Mouse (Mus musculus) left cerebral cortex, adult 18-20 months (tissue): ENCODE results near the gene Nckap5. TPM values are rescaled to one million over a fixed set of nuclear protein-coding genes. Genes with fewer than 3 reads are reported as not detected.

Experiments used
- DNase-seq, 2 experiments: peaks; one replicate each; pipeline ENCODE4 v3.0.0; 2021 to 2022; ENCODE audit warnings: low spot score in 2 of 2, mixed read lengths in 1 of 2
- total RNA-seq, 2 experiments: library from RNA; stranded (reverse); gene quantifications; 2 replicates each; pipeline ENCODE4 v1.2.3; 2021

Gene Nckap5
- total RNA-seq, 2 experiments from 2014 or later = 2.5 to 3.6 TPM

DNA sequence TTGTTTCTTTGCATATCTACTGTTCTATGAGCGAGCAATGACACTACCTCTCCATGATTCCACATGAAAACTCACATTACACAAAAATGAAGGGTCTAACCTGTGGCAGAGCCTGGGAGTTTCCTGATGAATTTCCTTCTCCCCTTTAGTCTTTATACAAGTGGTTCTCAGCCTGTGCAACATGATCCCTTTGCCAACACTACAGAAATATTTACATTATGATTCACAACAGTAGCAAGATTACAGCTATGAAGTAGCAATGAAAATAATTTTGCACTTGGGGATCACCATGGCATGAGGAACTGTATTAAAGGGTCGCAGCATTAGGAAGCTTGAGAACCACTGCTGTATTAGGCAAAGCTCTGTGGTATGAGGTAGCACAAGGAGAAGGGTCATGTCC is 191.1 kb downstream of the Nckap5 start:
- DNase-seq = no peak

DNA sequence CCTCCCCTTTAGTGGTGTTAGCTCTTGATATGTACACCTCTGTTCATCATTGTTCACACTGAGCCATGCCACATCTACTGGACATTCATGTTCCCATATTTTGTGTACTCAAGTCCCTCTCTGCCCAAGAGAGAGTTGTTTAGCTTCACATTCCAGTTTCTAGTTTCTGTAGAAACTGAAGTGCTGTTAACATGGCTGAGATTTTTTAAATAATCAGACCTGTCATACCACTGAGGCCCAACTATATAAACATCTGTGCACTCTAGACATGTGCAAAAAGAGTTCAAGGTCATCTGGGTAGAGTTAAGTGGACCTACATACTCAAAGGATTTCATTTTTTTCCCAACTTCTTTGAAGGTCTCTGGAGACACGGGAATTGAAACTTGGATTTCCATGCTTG is 193.1 kb downstream of the Nckap5 start:
- DNase-seq = no peak

DNA sequence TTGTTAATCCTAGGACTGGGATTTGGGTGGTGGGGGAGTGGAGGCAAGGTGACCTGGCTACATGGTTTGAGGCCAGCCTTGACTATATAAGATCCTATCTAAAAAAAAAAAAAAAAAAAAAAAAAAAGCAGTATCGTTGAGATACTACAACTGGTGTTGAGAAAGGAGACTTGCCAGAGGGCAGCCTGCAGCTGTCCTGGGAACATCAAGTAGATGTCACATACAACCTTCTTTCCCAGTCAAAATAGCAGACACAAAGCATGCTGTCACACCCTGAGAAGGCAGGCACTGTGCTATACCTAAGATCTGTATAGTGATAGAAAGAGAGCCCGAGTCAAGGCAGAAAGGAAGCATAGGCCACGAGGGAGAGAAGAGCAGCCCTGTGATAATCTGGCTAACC is 204.4 kb downstream of the Nckap5 start:
- no peak for DNase-seq

DNA sequence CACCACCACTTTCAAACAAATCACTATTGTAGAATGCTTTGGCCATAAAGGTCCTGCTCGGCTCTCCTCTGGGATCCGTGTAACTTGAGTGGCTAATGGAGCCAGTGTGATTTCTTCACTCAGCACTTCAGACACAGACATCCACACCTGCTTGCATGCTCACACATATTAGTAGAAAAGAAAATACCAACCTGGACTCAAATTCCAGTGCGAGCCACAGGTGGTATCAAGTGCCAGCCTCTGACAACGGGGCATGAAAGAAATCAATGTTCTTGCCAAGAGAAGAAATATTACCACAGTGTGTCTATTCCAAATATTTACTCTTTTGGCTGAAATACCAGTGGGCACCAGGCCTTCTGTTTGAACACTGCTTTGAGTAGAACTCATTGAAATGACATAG is 208.6 kb downstream of the Nckap5 start:
- no peak for DNase-seq

DNA sequence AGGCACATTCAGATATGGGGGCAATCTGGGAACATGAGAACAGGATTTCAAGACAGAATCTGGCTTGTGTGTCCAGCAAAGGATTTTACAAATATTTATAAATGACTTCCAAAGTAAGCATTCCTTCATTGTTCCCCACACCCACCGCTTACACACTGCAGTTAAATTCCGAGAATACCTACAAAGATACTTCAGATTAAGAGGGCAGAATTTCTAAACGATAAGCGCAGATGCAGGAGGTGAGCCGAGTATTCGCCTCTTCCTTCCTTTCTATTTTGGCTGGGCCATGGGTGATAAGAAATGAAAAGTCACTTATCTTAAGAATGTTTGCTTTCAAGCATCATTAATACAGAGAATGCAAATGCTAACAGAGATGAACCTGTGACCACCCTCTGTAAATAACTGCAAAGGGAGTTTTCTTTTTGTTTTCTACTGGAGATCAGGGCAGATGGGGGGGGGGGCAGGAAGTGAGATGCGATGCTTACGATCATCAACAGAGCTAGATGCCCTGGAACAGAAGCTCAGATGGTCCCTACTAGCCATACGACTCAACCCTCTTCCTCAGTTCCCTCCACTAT is 213.0 kb downstream of the Nckap5 start:
- DNase-seq = no peak

DNA sequence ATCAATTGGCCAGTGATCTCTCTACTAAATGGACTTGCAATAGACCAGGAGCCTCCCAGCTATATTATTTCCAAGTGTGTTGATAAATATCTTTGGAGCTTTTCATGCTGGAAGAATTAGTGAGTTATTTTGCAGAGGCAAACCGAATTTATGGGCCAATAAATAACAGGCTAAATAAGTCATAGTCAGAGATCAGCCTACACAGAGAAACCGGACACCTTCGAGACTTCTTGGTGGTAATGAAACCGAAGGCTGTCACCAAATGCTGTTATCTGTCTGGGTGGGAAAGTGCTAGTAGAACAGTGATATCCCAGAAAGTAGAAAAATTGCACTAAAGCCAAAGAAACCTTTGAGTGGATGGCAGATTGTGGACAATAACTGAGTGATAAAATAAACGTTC is 213.6 kb downstream of the Nckap5 start:
- DNase-seq = no peak

DNA sequence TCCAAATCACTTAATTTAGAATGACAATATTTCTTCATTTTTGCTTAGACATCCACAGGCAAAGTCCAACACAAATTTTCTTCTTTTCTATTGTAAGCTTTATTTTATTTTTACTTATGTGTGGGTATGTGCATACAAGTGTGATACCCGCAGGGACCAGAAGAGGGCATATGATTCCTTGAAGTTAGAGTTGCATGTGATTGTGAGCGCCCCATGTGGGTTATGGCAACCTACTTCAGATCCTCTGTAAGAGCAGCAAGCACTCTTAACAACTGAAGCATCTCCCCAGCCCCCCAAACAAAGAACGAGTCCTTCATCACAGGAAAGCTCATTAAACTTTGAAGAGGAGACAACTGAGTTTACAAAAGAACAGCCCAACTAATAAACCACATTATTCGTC is 217.7 kb downstream of the Nckap5 start:
- DNase-seq = no peak

DNA sequence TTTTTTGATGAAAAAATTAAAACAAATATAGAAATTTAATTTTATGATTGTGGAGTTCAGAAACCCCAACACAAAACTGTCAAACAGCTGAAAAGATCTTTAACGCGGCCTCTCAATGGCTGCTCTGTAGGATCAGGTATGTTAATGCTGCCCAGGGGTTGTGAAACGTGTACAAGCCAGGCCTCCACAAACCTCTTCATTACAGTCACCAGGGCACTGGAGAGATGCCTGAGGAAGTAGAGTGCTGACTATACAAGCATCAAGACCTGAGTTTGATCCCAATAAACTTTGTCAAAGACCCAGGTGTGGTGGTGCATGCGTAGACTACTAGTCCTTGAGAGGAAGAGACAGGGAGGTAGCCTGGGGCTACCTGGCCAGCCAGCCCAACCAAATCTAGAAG is 222.0 kb downstream of the Nckap5 start:
- no peak for DNase-seq

DNA sequence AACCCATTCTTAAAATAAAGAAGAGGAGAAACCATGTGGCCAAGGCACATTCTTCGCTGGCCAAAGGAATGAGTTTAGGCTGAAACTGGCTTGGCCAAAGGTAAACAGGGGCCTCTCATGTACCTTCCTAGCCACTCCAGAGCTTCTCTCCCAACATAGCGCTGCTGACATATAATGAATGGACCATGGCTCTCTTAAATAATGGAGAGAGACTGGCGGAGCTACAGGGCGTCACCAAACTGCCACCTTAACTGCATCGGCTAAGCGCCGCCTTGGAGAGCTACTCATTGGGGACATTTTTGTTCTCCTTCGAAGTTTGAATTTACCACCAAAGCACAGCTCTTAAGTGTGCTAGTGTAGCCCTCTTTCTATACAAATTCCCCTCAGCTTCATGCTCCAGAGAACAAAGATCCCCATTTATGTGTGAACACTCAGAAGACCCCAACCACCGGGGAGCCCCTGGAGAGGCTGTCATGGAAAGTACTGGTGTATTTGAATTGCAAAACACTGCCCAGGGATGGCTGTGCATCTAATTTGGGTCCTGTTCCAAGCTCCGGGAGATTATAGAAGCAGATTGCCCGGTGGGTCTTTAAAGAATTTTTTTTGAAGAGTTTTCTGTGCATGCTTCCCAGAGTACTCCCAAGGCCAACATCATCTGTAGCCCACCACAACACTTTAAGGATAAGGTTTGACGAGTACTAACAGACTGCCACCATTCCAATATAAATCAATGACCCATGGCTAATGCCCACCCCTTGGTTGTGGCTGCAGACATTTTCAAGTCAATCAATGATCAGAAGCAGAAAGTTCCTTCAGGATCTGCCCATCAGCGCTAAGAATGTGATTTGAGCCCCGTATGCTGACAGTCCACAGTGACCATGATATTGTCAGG is 224.2 kb downstream of the Nckap5 start:
- DNase-seq = no peak

DNA sequence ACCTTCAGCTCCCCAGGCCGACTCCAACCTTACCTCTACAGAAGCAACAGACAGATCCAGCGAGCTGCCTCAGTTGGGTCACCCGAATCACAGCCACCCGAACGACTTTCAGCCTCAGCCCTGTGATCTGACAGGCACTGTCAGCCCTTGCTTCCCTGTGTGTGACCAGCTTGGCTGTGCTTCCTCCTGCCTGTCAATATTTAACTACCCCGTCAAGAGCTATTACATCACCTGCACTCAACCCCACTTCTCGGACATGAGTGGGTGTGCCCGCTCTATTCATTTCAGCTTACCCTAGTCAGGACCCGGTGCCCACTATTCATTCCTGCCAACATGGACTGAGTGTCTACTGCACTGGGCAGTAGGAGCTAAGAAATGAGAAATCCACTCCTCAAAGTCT is 226.0 kb downstream of the Nckap5 start:
- DNase-seq = no peak

DNA sequence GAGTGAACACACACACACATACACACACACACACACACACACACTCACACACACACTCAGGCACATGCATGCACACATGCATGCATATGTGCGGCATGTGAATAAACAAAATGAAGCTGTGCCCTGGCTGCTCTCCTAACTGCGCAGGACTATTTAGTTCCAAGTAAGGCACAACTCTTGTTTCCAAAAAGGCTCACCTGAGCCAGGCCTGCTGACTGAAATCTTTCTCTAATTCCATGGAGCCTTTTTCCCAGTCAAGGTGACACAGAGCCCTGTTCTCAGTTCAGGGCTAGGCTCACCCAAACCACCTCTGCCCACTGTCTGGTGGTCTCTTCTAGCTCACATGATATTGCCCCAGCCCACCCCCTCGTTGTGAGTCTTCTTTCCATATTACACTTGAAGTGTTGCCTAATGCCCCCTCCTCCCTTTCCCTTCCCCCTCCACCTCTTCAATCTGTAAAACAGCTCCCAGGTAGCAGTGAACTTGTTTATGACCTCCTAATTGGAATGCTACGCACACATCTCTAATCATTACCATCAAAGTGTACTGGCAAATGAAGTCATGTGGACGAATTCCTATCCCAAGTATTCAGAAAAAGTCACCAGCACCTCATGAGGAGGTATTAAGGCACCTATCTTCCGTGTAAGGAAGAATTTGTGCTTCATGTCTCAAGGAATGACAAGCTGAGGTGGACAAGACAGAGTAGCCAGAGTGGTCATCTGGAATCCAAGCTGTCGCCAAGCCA is 226.7 kb downstream of the Nckap5 start:
- DNase-seq = no peak

DNA sequence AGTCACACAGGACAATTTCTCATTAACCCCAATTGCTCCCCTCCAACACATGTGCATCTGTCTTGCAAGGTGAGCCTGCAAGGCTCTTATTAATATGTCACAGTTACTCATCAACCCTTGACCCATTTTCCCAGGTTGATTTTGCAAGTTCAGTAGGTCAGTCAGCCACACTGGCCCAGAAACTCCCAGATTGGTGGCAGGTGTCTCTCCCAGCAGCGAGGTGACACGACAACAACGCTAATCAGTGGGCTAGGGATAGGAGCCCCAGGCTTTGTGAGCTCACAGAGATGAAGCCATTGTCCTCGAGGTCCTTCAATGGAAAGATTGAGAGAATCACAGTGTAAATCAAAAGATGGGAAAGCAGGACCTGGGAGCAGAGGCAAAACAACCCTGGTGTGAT is 230.0 kb downstream of the Nckap5 start:
- DNase-seq = no peak

DNA sequence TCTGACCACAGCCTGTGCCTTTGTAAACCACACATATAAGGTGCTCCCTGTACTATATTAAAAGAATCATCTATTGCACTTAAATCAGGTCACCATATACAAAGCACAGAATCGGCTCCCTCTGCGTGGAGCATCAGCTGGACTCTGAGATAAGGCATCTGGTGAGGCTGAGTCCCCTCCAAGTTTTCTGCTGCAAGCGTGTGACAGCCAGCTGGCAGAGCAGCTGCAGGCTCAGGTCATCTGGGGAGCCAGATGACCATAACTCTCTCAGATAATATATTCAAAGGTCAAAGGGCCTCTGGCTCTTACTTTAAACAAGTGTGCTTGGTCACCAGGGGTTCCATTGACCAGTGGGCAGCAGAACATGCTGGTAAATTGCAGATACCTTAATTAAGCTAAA is 233.2 kb downstream of the Nckap5 start:
- DNase-seq = no peak

DNA sequence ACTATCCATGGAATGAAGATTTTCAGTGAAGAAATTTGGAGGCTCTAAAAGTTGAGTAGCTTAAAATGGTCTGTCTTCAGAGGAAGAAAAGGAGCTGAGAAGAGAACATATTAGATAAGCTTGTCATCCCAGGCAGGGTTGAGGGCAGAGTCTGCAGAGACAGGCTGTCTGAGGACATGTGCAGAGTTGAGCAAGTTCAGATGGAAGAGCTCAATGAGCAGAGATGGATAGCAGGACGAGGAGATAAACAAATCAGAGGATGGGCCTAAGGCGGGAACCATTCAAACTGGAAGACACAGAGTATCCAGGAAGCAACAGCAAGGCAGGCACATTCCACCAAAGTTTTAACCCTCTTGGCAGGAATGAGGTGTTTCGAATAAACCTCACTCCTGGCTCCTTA is 235.8 kb downstream of the Nckap5 start:
- no peak for DNase-seq

DNA sequence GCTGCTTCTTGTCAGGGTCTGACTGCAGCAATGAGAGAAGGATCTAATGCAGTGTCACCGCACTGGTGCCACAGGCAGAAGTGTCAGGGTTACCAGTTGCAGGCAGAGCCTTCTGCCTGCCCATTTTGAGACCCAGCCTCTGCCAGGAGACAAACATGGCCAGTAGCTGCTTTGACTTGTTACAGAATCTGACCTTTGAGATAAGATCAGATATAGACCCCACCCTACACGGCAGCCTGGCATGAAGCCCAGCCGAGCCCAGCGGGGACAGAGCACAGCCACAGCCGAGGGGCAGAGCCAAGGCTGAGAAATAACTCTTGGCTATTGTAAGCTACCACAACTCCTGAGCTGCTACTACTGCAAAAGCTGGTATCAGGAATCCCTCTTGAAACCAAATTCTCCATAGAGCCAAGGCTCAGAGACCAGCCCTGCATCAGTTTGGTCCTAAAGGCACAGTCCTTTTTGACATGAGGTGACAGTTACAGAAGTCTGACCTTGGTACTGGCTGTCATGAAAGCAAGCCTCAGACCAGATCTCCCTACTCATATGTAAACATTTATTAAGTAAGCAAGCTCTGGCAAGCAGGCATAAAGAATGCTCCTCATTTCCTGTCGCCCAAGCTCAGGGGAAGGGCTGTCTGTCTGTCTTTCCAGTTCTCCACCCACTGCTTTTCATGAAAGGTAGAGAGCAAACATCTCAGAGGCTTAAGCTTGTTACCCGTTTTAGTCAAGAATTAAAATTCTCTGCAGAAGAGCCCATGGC is 237.4 kb downstream of the Nckap5 start:
- DNase-seq = no peak

DNA sequence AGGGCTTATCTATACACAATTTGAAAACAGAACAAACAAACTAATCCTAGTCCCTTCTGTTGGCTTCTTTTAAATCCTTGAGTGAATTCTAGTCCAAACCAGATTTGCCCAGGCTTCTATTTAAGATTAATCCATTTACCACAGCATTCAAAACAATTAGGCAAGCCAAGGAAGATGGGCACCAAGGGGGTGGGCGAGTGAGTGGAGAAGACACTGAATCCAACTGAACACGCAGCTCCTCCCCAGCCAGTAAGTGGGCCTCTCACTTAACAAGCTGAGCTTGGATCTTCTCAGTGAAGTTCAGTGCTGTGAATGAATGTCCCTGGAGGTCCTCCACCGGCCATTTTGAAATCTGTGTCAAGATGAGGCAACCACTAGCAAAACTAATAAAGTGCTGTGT is 239.7 kb downstream of the Nckap5 start:
- DNase-seq = no peak

DNA sequence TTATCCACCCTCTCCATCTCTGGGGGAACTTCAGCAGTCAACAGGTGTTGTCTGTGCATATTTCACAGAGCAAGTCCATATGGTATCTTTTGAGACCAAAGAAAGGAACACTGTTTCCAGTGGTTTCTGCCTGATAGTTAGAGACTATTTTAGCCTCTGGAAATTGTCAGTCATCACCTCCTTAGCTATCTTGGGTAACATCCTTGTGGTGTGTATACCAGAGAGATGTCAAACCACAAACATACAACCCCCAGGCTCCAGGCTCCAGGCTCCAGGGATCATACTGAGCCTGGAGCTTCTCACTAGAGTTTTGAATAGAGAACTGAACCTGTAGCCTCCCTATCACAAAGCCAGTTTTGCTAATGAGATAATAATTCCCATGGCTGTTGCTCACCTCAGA is 252.4 kb downstream of the Nckap5 start:
- no peak for DNase-seq

DNA sequence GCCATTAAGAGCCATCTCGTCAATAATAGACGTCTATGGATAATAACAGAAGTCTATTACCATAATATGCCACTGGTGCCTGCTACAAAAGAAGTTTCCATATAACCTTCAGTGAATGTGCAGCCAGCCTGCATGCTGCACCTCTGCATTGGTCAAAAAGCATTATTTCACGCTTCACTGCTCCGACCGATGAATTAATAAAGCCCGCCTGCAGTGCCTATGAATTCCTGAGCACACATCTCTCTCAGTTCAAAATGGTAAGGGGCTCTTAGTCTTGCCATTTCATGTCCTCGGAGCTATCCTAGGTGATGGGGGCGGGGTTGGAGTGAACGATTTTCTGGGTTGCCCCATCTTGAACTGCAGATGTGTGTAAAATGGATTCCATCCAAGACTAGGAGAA is 256.3 kb downstream of the Nckap5 start:
- DNase-seq = no peak

DNA sequence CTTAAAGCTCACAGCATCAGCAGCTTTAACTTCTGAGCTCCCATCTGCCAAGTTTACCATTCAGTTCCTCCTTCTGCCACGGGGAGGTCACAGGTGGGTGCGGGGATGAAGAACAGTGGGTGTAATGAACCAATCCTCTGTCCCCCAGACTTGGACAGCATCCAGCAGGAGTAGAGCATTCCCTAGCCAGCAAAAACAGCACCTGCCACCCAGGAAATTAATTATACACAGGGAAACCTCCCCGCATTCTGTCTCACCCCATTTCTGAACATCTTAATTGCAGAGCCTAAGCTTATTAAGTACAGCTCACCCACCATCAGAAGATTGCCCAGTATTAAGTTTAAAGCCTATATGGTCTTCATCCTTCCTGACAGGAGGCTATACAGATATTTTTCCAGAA is 256.9 kb downstream of the Nckap5 start:
- DNase-seq = no peak

DNA sequence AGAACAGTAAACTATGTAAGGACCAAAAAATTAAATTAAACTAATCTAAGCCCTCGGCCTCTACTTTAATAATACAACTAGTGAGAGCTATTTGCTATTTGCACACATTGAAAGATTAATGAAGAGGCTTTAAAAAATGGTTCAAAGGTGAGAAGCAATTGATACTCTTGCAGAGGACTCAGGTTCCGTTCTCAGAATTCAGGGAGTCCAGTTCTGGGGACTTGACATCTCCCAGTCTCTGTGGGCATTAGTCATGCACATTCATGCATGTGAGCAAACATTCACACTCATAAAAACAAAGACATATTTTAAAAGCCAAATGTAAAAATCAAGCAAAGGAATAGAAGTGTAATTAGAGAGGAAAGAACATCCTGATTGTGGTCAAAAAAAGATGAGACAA is 257.5 kb downstream of the Nckap5 start:
- DNase-seq = no peak

DNA sequence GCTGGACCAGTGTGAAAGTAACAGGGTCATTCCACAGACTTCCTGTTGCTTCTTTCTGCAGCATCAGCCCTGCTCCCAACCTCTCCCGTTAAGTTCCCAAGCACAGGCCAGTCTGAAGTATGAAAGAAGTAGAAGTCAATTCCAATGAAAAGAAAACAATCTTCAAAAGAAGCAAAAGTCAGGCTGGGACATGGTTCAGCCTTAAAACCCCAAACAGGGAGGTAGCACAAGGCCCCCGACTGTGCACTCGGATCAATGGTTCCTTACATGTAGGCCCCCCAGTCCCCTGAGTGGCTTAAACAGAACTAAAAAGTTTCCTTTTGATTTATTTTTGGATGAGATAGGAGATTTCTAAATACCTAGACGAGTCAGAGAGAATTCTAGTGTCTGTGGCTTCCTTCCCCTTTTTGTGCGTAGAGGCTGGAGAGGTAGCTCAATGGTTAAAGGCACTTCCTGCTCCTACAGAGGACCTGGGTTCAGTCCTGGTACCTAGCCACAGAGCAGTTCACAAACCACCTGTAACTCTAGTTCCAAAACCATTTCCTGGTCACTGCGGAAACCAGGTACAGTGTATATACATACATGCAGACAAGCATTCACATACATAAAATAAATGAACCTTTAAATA is 260.9 kb downstream of the Nckap5 start:
- no peak for DNase-seq
